Mouse (Mus musculus): ENCODE results near the gene Tcf7l1.

Tcf7l1 gene

DNA sequence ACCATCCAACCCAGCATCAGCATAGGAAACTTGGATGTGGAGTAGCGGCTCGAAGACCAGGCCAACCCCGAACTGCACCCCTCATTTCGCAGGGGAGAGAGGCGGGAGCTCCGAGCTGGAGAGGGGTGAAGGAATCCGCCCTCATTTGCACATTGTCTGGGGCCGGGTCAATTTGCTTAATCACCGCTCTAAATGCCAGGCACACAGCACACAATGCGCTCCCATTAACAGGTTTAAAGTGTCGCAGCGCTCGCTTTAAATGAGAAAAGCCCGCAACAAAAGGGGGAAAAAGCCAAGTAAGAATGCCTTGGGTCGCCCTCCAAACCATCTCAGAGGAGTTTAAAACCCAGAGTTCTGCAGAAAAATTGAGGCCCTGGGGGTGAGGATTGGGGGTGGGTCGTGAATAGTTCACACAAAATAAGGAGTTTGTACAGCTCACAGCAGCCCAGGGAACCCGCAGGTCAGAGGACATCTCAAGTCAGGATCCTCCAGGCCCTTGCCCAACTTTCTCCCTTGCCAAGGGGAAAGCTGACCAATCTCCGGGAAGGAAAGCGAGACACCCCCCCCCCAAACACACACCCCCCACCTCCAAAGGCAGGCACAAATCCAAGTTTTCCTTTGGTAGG lies 1.6 kb downstream of the Tcf7l1 start:
- no peak for DNase-seq (ENCODE audit: low spot score)

DNA sequence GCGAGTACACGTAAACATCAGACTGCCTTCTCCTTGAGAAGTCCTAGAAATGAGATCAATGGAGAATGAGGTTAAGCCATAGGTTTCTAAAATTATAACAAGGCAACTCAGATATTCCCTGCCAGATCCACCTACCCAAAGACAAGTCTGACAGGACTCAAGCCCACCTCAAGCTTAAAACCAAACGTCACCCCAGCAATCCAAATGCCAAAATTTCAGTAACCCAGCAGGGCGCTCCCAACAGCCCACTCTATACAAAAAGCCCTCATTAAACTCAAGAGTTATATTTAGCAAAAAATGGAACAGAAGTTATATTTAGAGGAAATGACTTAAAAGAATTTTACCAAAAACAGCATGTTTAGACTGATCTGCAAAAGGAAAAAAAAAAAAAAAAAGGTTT lies 5.3 kb downstream of the Tcf7l1 start:
- no peak for DNase-seq (ENCODE audit: low spot score)

DNA sequence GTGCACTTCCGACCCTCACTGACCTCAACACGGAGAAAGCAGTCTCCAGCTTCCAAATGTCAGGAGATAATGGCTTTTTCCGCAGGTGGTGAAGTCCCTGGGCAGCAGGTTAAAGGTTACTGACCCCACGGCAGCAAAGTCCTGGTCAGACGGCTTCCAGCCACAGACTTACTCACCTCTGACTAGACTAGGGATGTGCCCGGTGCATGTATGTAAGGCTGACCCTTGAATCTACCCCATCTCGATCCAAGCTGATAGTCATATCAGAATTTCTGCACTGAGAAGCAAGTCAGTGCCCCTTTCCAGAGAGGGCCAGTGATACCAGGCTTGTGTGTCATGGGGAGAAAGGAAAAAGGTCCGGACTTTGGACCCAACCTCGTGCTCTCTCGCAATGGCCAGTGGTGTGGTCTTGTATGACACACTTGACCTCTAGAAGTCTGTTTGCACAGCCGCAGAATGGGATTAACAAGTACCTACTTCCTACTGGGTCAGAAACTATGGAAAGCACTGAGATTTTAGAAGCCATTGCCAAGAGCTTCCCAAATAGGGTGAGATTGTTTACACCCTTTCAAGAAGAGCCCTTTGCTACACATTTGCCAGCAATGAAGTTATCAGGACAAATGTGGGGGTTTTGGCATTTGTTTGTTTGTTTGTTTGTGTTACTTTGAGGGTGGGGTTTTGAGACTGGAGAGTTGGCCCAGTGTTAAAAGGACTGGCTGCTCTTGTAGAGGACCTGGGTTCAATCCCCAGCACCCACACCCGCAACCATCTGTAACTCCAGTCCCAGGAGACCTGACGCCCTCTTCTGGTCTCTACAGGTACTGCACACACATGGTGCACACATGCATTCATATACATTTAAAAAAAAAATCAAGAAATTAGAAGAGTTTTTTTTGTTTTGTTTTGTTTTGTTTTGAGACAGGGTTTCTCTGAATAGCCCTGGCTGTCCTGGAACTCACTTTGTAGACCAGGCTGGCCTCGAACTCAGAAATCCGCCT lies 10.0 kb downstream of the Tcf7l1 start:
- DNase-seq (ENCODE audit: low spot score): no peak

DNA sequence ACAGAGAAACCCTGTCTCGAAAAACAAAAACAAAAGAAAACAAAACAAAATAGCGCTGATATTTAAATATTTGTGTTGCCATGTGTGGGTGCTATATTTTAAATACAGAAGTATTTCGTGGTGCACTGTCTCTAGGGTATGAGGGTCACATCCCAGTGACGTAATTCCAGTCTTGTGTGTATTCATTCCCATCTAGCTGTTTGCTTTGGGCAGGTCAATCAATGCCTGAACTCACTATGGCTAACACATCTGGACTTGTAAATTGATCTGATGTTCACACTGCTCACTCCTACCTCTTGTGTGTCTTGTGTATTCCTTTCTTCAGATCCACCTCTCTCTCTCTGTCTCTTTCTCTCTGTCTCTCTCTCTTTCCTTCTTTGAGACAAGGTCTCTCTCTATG lies 11.8 kb downstream of the Tcf7l1 start:
- DNase-seq (ENCODE audit: low spot score): no peak

DNA sequence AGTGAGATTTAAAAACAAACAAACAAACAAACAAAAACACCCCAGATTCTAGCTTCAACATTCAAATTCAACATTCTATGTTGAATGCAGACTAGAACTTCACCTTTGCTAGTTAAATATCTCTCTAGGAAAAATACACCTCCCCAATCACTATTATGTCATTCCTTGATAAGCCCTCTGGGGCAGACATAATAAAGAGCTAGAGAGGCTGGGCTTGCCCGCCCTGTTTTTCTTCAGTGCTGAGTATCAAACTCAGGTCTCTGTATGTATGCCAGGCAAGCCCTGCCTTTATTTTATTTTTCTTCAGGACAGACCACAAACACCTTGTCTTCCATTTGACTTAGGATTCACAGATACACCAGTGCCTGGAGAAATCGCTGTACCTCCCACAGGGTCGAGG lies 14.8 kb downstream of the Tcf7l1 start:
- DNase-seq (ENCODE audit: low spot score): no peak

DNA sequence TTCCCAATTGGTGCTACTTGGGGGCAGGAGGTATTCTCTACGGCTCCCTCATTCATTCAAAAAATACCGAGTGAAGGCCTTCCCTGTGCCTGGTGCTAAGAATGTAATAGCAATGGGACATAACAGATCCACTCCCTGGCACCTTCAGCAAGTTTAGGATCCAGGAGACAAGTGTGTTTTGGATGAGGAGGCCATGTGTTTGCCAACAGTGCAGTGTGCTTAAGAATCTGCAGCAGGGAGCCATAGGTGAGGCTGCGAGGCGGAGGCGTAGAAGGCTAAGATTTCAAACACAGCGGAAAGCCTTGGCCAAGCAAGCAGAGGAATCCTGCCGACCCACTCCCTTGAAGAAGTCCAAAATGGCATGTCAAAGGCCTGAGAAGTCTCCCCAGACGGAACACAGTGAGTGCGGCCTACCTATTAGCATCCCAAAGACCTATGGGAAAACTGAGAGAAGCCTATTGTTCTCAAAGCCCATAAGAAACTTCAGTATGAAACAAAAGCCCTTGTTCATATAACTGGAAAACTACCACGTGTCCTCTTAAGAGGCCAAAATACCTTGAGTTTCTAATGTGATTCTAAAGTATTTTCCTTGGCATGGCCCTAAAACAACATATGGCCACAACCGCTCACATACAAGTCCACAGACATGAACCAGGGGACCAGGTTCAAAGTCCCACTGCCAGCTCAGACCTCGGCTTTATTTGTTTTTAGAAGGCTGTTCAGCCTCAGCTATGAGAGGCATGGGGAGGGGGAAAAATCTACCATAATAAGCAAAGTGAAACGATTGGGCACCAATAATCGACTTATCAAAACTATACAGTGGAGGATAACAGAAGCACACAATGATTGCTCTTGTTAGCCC lies 18.9 kb downstream of the Tcf7l1 start:
- DNase-seq (ENCODE audit: low spot score): no peak

DNA sequence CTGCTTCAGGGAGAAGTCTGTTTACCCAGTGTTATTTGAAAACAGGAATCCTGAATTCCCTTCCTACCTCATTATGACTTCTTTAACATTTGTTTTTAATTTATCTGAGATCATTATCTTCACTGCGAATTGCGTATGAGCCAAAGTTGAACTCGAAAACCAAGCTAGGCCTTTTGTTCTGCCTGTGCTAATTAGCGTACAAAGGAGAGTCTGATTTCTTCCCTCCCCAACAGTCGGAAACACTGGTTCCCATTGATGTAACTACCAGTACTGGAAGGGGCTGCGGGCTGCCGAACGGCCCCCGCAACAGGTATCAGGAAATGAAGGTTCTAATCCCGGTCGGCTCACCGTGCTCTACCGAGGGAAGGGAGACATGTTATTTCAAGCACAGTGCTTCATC lies 19.7 kb downstream of the Tcf7l1 start:
- no peak for DNase-seq (ENCODE audit: low spot score)

DNA sequence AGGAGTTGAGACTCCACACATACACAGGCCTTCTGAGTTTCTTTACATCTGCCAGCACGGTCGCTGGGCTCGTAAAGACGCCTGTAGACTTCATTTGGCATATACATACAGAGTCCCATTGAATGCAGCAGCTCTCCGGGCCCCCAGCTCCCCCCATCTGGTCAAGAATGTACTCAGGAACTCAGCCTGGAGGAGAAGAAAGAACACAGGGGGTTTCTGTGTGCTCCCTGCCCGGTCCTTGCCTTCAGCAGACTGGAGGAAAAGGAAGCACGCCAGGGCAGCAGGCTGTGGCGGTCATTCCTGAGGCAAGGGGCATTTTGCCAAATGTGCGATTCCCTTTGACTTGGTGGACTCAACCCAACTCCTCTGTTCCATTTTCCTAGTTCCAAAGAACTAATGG lies 20.2 kb downstream of the Tcf7l1 start:
- DNase-seq (ENCODE audit: low spot score): no peak

DNA sequence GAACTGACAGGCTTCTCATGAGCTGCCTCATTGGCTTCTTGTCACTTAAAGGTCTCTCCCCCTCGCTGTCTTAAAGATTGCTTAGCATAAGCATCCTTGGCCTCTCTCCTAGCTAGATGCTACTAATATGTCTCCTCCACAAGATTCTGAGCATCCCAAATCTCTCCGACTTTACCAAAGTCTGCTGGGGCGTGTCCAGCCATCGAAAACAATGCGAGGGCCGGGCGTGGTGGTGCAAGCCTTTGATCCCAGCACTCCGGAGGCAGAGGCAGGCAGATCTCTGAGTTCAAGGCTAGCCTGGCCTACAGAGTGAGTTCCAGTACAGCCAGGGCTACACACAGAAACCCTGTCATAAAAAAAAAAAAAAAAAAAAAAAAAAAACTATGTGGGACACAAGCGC lies 21.0 kb downstream of the Tcf7l1 start:
- DNase-seq (ENCODE audit: low spot score): no peak

DNA sequence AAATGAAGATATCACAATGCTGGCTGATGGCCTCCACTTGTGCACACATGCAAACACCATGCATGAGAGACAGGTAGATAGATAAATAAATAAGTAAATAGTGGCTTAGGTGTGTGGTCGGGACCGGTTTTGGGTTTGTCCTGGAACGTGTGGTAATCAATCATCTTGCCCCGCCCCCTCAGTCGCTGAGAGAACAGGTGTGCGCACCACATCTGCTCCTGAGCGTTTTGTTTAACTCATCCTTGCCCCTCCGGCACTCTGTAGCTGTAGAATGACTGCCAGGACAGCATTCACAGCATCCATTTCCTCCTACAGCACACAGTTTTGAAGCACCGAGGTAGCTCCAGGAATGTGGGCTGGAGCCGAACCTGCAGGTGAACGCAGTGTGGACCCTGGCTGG lies 25.4 kb downstream of the Tcf7l1 start:
- no peak for DNase-seq (ENCODE audit: low spot score)

DNA sequence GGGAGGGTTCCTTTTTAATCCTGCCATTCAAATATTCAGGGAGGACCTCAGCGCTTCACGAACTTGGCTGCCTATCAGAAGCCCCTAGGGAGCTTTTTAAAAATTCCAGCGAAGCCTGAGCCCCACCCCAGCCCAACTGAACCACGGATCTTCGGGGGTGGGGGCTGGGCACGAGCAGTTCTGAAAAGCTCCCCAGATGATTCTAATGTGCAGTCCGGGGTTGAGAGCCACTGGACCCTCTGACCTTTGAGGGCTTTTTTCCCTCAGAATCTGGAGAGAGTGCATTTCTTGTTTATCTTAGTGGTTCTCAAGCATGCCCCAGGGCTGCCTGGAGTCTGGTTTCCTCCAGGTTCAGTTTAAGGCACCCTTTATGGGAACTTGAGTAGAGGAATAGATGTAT lies 27.4 kb downstream of the Tcf7l1 start:
- no peak for DNase-seq (ENCODE audit: low spot score)

DNA sequence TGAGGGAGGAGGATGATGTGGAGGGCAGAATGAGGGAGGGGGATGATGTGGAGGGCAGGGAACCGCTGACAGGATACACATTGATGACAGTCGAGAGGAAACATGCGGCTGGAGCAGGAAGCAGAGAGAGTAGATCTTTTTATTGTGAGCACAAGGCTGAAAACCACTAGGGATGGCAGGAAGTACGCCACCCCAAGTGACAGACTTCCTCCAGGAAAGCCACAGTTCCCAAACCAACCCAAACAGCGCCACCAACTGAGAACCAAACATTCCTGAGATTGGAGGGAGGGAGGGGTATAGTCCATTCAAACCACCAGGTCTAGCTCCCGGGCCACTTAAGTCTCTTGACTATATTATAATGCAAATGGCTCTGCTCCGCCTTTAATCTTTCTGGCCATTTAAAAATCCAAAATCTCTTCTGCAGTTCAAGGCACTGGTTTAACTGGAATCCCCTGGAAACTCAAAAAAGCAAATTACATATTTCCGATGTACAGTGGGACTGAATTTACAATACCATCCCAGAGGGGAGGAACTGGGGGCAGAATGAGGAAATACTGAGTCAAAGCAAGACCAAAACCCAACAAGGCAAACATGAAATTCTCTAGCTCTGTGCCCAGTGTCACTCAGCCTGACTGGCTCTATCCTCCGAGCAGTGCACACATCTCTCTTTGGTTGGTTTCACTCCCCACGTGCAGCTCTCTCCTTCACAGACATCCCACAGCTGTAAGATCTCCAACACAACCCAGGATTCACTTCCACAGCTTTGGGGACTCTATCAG lies 30.6 kb downstream of the Tcf7l1 start:
- DNase-seq (ENCODE audit: low spot score): no peak

DNA sequence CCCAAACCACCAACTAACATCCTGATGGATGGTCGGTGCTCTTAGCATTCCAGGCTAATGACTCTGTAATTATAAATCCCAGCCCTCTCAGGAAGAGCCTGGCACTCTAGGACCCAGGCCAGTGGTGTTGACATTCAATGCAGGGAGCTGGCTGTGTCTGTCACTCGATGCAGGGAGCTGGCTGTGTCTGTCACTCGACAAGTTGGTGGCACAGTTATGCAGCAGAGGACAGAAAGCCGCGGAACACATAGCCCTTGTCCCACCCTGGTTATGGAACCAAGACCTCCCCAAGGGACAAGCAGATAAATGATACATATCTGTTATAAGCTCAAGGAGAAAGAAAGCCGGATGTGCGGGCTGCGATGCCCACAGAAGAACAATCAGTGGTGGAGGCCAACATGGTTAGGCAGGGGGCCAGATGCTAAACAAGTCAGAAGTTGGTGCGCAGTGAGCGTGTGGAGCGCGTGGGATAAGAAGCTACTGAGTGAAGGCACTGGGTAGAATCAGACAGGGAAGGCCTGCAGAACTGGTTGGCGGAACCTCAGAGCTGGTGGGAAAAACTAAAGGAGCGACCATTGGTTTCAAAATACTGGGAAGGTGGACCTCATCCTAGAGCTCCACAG lies 33.7 kb downstream of the Tcf7l1 start:
- no peak for DNase-seq (ENCODE audit: low spot score)

DNA sequence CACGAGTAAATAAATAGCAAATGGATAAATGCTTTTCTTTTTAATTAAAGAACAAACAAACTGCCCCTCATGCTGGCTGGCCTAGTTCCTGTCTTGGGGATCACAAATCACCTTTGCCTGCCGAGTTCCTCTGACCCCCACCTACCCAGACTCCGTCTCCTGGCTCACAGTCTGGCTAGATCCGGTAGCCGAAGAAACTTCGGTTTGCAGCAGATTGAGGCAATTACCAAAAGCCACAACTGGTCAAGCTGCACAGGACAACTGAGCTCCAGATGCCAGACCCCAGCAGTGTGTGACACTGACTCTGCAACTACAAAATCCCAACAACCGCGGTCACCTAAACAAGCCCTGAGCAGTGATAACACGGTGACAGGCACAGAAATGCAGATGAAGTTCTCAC lies 34.8 kb downstream of the Tcf7l1 start:
- DNase-seq (ENCODE audit: low spot score): no peak

DNA sequence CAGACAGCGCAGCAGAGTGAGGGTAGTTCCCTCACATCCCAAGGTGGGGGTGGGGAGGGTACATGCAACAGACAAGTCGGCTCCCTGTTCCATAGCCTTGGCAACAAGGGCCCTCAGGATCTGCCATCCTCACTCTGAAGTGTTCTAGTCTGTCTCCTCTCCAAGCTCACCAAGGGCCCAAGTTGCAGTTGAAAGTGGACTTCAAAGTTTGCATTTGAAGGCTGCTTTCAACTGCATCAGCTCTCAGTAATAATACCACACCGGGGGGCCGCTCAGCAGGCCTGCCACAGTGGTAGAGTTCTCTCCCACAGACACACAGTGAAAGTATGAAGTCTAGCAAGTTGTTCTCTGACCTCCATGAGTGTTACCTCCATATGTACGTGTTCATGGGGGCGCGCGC lies 35.3 kb downstream of the Tcf7l1 start:
- DNase-seq (ENCODE audit: low spot score): no peak

DNA sequence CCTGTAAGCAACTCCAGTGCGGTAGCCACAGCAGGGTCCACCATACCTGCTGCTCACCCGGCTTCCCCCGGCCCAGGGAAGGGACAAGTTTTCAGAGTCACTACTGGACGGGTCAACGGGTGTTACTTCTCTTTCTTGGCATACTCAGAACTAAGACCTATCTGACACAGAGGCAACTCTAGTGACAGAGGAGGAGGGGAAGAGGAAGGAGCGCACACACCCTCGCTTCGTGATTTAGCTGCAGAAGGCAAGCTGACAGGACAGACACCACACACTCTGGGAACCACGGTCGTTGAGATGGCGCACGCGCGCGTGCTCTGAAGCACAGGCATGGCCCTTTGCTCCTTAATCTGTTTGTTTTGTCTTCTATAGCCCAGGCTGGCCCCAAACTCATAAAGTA lies 36.2 kb downstream of the Tcf7l1 start:
- no peak for DNase-seq (ENCODE audit: low spot score)

DNA sequence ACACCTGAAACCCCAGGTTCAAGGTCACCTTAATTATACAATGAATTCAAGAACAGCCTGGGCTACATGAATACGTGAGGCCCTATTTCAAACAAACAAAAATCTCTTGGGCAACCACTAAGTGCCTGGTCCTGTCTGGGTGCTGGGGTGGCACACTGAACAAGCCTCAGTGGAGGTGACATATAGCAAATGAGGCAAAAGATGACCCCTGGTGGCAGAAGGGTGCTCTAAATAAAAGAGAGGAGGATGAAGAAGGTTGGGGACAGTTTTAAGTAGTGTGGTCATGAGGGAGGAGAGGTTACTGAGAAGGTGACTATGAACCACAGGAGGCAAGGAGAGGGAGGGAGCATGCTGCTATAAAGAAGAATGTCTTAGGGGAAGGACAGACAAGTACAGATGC lies 37.8 kb downstream of the Tcf7l1 start:
- DNase-seq (ENCODE audit: low spot score): no peak

DNA sequence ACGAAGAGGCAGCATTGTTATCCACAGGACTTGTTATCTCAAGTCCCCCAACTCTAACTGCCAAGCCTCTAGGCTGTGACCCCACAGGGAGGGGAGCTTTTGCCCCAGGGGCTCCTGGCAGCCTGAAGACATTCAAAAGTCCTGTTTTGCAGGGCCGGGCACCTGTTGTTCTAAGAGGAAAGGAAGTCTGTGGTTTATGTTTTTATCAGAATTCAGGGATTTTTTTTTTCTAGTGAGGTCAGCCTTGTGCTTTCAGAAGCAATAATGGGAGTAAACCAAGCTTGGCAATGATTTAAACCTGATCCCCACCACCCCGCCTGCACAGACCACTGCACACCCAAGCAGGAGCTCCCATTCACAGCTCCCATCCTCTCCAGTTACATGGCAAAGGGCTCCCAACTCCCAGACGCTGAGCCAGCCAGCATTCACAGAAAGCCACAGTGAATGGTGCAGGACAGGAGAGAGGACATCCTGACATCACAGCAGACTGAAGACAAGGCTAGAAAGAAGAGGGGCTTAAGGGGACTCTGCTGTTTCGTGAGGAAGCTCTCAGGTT lies 40.1 kb downstream of the Tcf7l1 start:
- no peak for DNase-seq (ENCODE audit: low spot score)

DNA sequence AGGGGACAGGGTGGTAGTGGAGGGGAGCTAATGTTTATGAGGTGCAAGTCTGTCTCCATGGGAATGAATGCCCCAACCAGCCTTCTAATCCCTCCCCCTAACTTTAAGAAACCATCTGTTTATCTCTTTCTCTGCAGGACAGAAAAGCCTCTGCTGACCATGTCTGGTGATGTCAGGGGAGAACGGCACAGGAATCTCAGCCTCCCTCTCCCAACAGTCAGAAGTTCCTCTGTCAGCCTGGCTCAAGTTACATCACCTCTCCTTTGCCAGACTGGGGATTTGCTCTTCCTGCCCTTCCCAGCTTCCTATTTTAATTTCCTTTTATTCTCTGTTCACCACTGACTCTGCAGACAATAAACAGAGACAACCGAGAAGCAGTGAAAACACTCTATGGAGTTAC lies 40.6 kb downstream of the Tcf7l1 start:
- no peak for DNase-seq (ENCODE audit: low spot score)

DNA sequence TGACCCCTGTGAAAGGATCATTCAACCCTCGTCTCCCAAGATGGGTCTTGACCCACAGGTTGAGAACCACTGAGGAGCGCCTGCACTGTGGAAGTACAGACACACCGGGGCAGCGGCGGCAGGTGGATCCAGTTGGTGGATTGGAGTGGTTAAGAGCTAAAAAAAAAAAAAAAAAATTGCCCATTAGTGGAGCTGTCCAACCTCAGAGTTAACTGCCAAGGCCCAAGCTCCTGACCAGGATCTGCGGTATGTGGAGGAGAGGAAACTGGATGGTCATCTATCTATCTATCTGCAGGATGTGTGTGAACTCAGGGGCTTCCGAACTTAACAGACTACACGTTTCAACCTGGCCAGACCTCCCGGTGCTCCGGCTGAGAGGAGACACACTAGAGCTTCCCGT lies 41.2 kb downstream of the Tcf7l1 start:
- DNase-seq (ENCODE audit: low spot score): no peak

DNA sequence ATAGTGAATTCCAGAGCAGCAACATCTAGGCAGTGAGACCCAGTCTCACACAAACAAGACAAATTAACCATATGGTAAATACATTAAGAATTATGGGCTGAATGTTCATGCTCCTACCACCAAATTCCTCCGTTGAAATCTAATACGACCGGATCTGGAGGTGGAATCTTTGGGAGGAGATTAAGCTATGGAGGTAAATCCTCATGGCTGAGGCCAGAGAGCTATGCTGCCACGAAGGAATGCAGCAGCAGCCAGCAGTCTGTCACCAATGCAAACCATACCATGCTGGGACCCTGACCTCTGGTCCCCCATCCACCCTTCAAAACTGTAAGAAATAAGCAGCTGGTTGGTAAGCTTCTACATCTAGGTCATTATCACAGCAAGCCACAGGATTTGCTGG lies 41.9 kb downstream of the Tcf7l1 start:
- DNase-seq (ENCODE audit: low spot score): no peak
